Mouse (Mus musculus): ENCODE data around the gene Gm49325.

GRCm38 (mm10) chr10:77573162-77573561 is 32.8 kb upstream of the Gm49325 start:
- TF ChIP-seq POLR2A (IDR thresholded peaks at IDR 0.05; ENCODE audit: borderline replicate concordance, extremely low read depth, insufficient read depth, insufficient read length, poor library complexity, severe bottlenecking) (no peak), CTCF (IDR thresholded peaks at IDR 0.05; ENCODE audit: borderline replicate concordance, extremely low read depth, insufficient read depth, insufficient read length) (no peak)

Measured in brain, embryonic 14.5 days (tissue).